Mouse (Mus musculus) c-Kit-positive CD71-positive TER-119-negative erythroid progenitor cells, embryonic 14.5 days (primary cell): ENCODE measurements at regions not wholly inside any gene's neighbourhood (a gene's known extent, or its start where the extent isn't known, plus 50 kb on each side); places are given as distances from the start of the nearest gene placed in this dataset.

ENCODE experiments used
- DNase-seq: peaks from one replicate; pipeline ENCODE4 v3.0.0-alpha.2; 2013; ENCODE audit warnings: low read depth

GRCm38 (mm10) chr11:57432299-57432698 is 86.1 kb downstream of the Fam114a2 start:
- DNase-seq = no peak

- DNase-seq = no peak
These were observed 86.5 kb downstream of the Fam114a2 start for GRCm38 (mm10) chr11:57431886-57432285.

GRCm38 (mm10) chr11:57426046-57426805 is 92.2 kb downstream of the Fam114a2 start:
- DNase-seq = peak; percentile 10

GRCm38 (mm10) chr11:57419416-57419815 is 99.0 kb downstream of the Fam114a2 start:
- no peak for DNase-seq

- no peak for DNase-seq
These were observed 102.4 kb downstream of the Fam114a2 start for GRCm38 (mm10) chr11:57416011-57416410.

GRCm38 (mm10) chr11:57415167-57415566 is 103.2 kb downstream of the Fam114a2 start:
- DNase-seq = no peak

- no peak for DNase-seq
These were observed 103.7 kb downstream of the Fam114a2 start for GRCm38 (mm10) chr11:57414697-57415096.

- DNase-seq = no peak
These were observed 105.1 kb downstream of the Fam114a2 start for GRCm38 (mm10) chr11:57413271-57413670.

GRCm38 (mm10) chr11:57412766-57413165 is 105.7 kb downstream of the Fam114a2 start:
- DNase-seq = no peak

- DNase-seq = no peak
These were observed 114.2 kb downstream of the Fam114a2 start for GRCm38 (mm10) chr11:57404172-57404571.

GRCm38 (mm10) chr11:57401610-57402009 is 116.8 kb downstream of the Fam114a2 start:
- DNase-seq = no peak

- DNase-seq = no peak
These were observed 119.1 kb downstream of the Fam114a2 start for GRCm38 (mm10) chr11:57399366-57399765.

- DNase-seq = no peak
These were observed 122.0 kb downstream of the Fam114a2 start for GRCm38 (mm10) chr11:57396429-57396828.

- DNase-seq = no peak
These were observed 127.6 kb downstream of the Fam114a2 start for GRCm38 (mm10) chr11:57390826-57391225.
